Mouse (Mus musculus): ENCODE measurements at regions not wholly inside any gene's neighbourhood (a gene's known extent, or its start where the extent isn't known, plus 50 kb on each side); places are given as distances from the start of the nearest gene placed in this dataset.

GRCm38 (mm10) chr4:105956516-105956915 is 166.8 kb downstream of the Gm12728 start:
- H3K9me3 ChIP-seq (ENCODE audit: control insufficient read depth, low read length) = no peaks in the 10 kb centered on the region
- no peak overlapping the region for H3K27ac ChIP-seq (replicated peaks in 1 of 2; ENCODE audit: control insufficient read depth in 1 of 2, insufficient read depth in 1 of 2, low read depth in 2 of 2, low read length in 2 of 2)
- H3K4me1 ChIP-seq (ENCODE audit: control insufficient read depth in 2 of 2, insufficient read depth in 2 of 2, low read length in 2 of 2) = no peaks in the 10 kb centered on the region
- no peak overlapping the region for H3K4me3 ChIP-seq (ENCODE audit: control insufficient read depth in 1 of 2, insufficient read depth in 1 of 2, low read depth in 1 of 2, low read length in 2 of 2)
- no peak overlapping the region for H3K4me2 ChIP-seq (ENCODE audit: low read length)
- H3K9ac ChIP-seq (ENCODE audit: low read length) = no peak overlapping the region
- no peaks in the 10 kb centered on the region for H3K27me3 ChIP-seq (ENCODE audit: control insufficient read depth, insufficient read depth, low read length)
- no peaks in the 10 kb centered on the region for H3K36me3 ChIP-seq (ENCODE audit: control insufficient read depth, insufficient read depth, low read length)
- ATAC-seq (ENCODE audit: insufficient number of reproducible peaks, insufficient read depth, low FRiP score, low read depth) = no peak
- 75% methylated on average over 2 of the region's 2 CpGs for WGBS

- H3K27me3 ChIP-seq (ENCODE audit: control insufficient read depth, insufficient read depth, low read length) = no peaks in the 10 kb centered on the region
- 73% methylated on average over 5 of the region's 5 CpGs for WGBS
- H3K27ac ChIP-seq (replicated peaks in 1 of 2; ENCODE audit: control insufficient read depth in 1 of 2, insufficient read depth in 1 of 2, low read depth in 2 of 2, low read length in 2 of 2) = no peak overlapping the region
- H3K9me3 ChIP-seq (ENCODE audit: control insufficient read depth, low read length) = no peaks in the 10 kb centered on the region
- H3K4me3 ChIP-seq (ENCODE audit: control insufficient read depth in 1 of 2, insufficient read depth in 1 of 2, low read depth in 1 of 2, low read length in 2 of 2) = no peak overlapping the region
- no peak overlapping the region for H3K4me2 ChIP-seq (ENCODE audit: low read length)
- no peak for ATAC-seq (ENCODE audit: insufficient number of reproducible peaks, insufficient read depth, low FRiP score, low read depth)
- no peak overlapping the region for H3K9ac ChIP-seq (ENCODE audit: low read length)
- H3K36me3 ChIP-seq (ENCODE audit: control insufficient read depth, insufficient read depth, low read length) = no peaks in the 10 kb centered on the region
- H3K4me1 ChIP-seq (ENCODE audit: control insufficient read depth in 2 of 2, insufficient read depth in 2 of 2, low read length in 2 of 2) = no peaks in the 10 kb centered on the region
Measured at GRCm38 (mm10) chr4:105958331-105958730, 168.7 kb downstream of the Gm12728 start.

- H3K4me1 ChIP-seq (ENCODE audit: control insufficient read depth in 2 of 2, insufficient read depth in 2 of 2, low read length in 2 of 2) = no peaks in the 10 kb centered on the region
- no peak overlapping the region for H3K9ac ChIP-seq (ENCODE audit: low read length)
- H3K4me3 ChIP-seq (ENCODE audit: control insufficient read depth in 1 of 2, insufficient read depth in 1 of 2, low read depth in 1 of 2, low read length in 2 of 2) = no peak overlapping the region
- 75% methylated on average over 8 of the region's 8 CpGs for WGBS
- ATAC-seq (ENCODE audit: insufficient number of reproducible peaks, insufficient read depth, low FRiP score, low read depth) = no peak
- no peak overlapping the region for H3K4me2 ChIP-seq (ENCODE audit: low read length)
- no peaks in the 10 kb centered on the region for H3K36me3 ChIP-seq (ENCODE audit: control insufficient read depth, insufficient read depth, low read length)
- H3K27ac ChIP-seq (replicated peaks in 1 of 2; ENCODE audit: control insufficient read depth in 1 of 2, insufficient read depth in 1 of 2, low read depth in 2 of 2, low read length in 2 of 2) = no peak overlapping the region
- H3K27me3 ChIP-seq (ENCODE audit: control insufficient read depth, insufficient read depth, low read length) = no peaks in the 10 kb centered on the region
- H3K9me3 ChIP-seq (ENCODE audit: control insufficient read depth, low read length) = no peaks in the 10 kb centered on the region
Measured at GRCm38 (mm10) chr4:105961686-105962360, 172.2 kb downstream of the Gm12728 start.

- Histone ChIP-seq H3K27ac (replicated peaks in 1 of 2; ENCODE audit: control insufficient read depth in 1 of 2, insufficient read depth in 1 of 2, low read depth in 2 of 2, low read length in 2 of 2) (no peak overlapping the region), H3K9me3 (ENCODE audit: control insufficient read depth, low read length) (no peaks in the 10 kb centered on the region), H3K9ac (ENCODE audit: low read length) (no peak overlapping the region), H3K4me3 (ENCODE audit: control insufficient read depth in 1 of 2, insufficient read depth in 1 of 2, low read depth in 1 of 2, low read length in 2 of 2) (no peak overlapping the region), H3K36me3 (ENCODE audit: control insufficient read depth, insufficient read depth, low read length) (no peaks in the 10 kb centered on the region), H3K4me1 (ENCODE audit: control insufficient read depth in 2 of 2, insufficient read depth in 2 of 2, low read length in 2 of 2) (no peaks in the 10 kb centered on the region), H3K27me3 (ENCODE audit: control insufficient read depth, insufficient read depth, low read length) (no peaks in the 10 kb centered on the region), H3K4me2 (ENCODE audit: low read length) (no peak overlapping the region)
- 72% methylated on average over 7 of the region's 7 CpGs for WGBS
- ATAC-seq (ENCODE audit: insufficient number of reproducible peaks, insufficient read depth, low FRiP score, low read depth) = no peak
Measured at GRCm38 (mm10) chr4:105962542-105962941, 172.9 kb downstream of the Gm12728 start.

DNA sequence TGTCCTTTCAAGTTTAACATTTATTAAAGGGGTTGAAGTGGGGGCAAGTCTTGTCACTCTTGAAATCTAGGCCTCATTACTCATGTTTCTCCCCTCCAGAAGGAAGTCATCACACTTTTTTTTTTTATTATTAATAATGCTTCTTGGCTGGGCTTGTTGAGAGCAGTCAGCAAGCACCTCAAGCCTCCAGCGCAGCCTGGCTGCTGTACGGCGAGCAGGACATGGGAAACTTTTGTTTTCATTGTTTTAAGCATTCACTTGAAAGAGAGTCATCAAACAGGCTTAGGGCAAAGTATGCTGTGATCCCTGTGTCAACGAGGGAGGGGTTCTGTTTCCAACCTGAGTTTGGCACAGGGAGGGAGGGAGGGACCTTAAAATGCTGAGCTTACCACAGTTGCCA is 178.7 kb downstream of the Gm12728 start:
- no peak overlapping the region for H3K4me2 ChIP-seq (ENCODE audit: low read length)
- H3K9ac ChIP-seq (ENCODE audit: low read length) = no peak overlapping the region
- H3K27ac ChIP-seq (replicated peaks in 1 of 2; ENCODE audit: control insufficient read depth in 1 of 2, insufficient read depth in 1 of 2, low read depth in 2 of 2, low read length in 2 of 2) = no peak overlapping the region
- H3K27me3 ChIP-seq (ENCODE audit: control insufficient read depth, insufficient read depth, low read length) = no peaks in the 10 kb centered on the region
- no peaks in the 10 kb centered on the region for H3K4me1 ChIP-seq (ENCODE audit: control insufficient read depth in 2 of 2, insufficient read depth in 2 of 2, low read length in 2 of 2)
- no peak overlapping the region for H3K4me3 ChIP-seq (ENCODE audit: control insufficient read depth in 1 of 2, insufficient read depth in 1 of 2, low read depth in 1 of 2, low read length in 2 of 2)
- no peak for ATAC-seq (ENCODE audit: insufficient number of reproducible peaks, insufficient read depth, low FRiP score, low read depth)
- 63% methylated on average over 4 of the region's 4 CpGs for WGBS
- no peaks in the 10 kb centered on the region for H3K9me3 ChIP-seq (ENCODE audit: control insufficient read depth, low read length)
- H3K36me3 ChIP-seq (ENCODE audit: control insufficient read depth, insufficient read depth, low read length) = no peaks in the 10 kb centered on the region

DNA sequence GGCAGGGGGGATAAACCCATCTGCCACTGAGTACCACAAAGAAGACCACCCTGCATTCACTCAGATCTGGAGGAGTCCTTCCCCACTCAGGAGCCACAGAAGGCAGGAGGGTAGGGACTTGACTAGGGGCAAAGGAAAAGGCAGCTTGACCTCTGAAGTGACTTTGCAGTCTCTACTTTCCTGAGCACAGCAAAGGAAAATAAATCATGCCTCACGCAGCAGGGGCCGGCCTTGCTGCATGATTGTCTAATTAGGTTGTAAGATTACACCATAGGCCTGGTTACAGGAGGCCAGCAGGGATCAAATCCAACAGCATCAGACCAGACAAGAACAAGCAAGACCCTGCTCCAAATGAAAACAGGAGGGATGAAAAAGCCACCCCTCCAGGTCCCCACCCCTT is 180.0 kb downstream of the Gm12728 start:
- 50% methylated on average over 2 of the region's 2 CpGs for WGBS
- Histone ChIP-seq H3K27ac (replicated peaks in 1 of 2; ENCODE audit: control insufficient read depth in 1 of 2, insufficient read depth in 1 of 2, low read depth in 2 of 2, low read length in 2 of 2) (no peak overlapping the region), H3K9ac (ENCODE audit: low read length) (no peak overlapping the region), H3K4me1 (ENCODE audit: control insufficient read depth in 2 of 2, insufficient read depth in 2 of 2, low read length in 2 of 2) (no peaks in the 10 kb centered on the region), H3K9me3 (ENCODE audit: control insufficient read depth, low read length) (no peaks in the 10 kb centered on the region), H3K4me3 (ENCODE audit: control insufficient read depth in 1 of 2, insufficient read depth in 1 of 2, low read depth in 1 of 2, low read length in 2 of 2) (no peak overlapping the region), H3K27me3 (ENCODE audit: control insufficient read depth, insufficient read depth, low read length) (no peaks in the 10 kb centered on the region), H3K36me3 (ENCODE audit: control insufficient read depth, insufficient read depth, low read length) (no peaks in the 10 kb centered on the region), H3K4me2 (ENCODE audit: low read length) (no peak overlapping the region)
- ATAC-seq (ENCODE audit: insufficient number of reproducible peaks, insufficient read depth, low FRiP score, low read depth) = no peak

- no peak for ATAC-seq (ENCODE audit: insufficient number of reproducible peaks, insufficient read depth, low FRiP score, low read depth)
- no peak overlapping the region for H3K27ac ChIP-seq (replicated peaks in 1 of 2; ENCODE audit: control insufficient read depth in 1 of 2, insufficient read depth in 1 of 2, low read depth in 2 of 2, low read length in 2 of 2)
- H3K9ac ChIP-seq (ENCODE audit: low read length) = no peak overlapping the region
- H3K9me3 ChIP-seq (ENCODE audit: control insufficient read depth, low read length) = no peaks in the 10 kb centered on the region
- no peaks in the 10 kb centered on the region for H3K27me3 ChIP-seq (ENCODE audit: control insufficient read depth, insufficient read depth, low read length)
- H3K36me3 ChIP-seq (ENCODE audit: control insufficient read depth, insufficient read depth, low read length) = no peaks in the 10 kb centered on the region
- no peaks in the 10 kb centered on the region for H3K4me1 ChIP-seq (ENCODE audit: control insufficient read depth in 2 of 2, insufficient read depth in 2 of 2, low read length in 2 of 2)
- 54% methylated on average over 3 of the region's 3 CpGs for WGBS
- H3K4me2 ChIP-seq (ENCODE audit: low read length) = no peak overlapping the region
- no peak overlapping the region for H3K4me3 ChIP-seq (ENCODE audit: control insufficient read depth in 1 of 2, insufficient read depth in 1 of 2, low read depth in 1 of 2, low read length in 2 of 2)
Measured at GRCm38 (mm10) chr4:105970056-105970455, 180.4 kb downstream of the Gm12728 start.

DNA sequence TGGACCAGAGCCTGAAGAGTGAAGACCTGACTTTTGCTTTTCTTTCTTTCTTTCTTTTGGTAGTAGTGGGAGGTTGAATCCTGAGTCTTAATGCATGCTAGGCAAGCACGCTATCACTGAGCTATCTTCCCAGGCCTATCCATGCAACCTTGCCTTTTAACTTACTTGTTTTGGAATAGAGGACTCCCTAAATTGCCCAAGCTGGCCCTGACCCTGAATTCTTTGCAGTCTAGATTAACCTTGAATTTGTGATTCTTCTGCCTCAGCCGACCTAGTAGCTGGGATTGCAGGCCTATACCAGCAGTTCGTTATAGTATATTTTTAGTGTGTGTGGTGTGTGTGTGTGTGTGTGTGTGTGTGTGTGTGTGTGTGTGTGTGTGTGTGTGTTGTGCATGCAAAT is 183.1 kb downstream of the Gm12728 start:
- H3K4me3 ChIP-seq (ENCODE audit: control insufficient read depth in 1 of 2, insufficient read depth in 1 of 2, low read depth in 1 of 2, low read length in 2 of 2) = no peak overlapping the region
- H3K4me1 ChIP-seq (ENCODE audit: control insufficient read depth in 2 of 2, insufficient read depth in 2 of 2, low read length in 2 of 2) = peaks cover 0 to 2% of the 10 kb centered on the region in 2 experiments; a peak in 1 of 4 replicates
- H3K27ac ChIP-seq (replicated peaks in 1 of 2; ENCODE audit: control insufficient read depth in 1 of 2, insufficient read depth in 1 of 2, low read depth in 2 of 2, low read length in 2 of 2) = no peak overlapping the region
- H3K36me3 ChIP-seq (ENCODE audit: control insufficient read depth, insufficient read depth, low read length) = no peaks in the 10 kb centered on the region
- 74% methylated on average over 3 of the region's 3 CpGs for WGBS
- no peak overlapping the region for H3K9ac ChIP-seq (ENCODE audit: low read length)
- H3K4me2 ChIP-seq (ENCODE audit: low read length) = no peak overlapping the region
- no peaks in the 10 kb centered on the region for H3K27me3 ChIP-seq (ENCODE audit: control insufficient read depth, insufficient read depth, low read length)
- ATAC-seq (ENCODE audit: insufficient number of reproducible peaks, insufficient read depth, low FRiP score, low read depth) = no peak
- no peaks in the 10 kb centered on the region for H3K9me3 ChIP-seq (ENCODE audit: control insufficient read depth, low read length)

Measured in heart, embryonic 14.5 days (tissue).